Mouse (Mus musculus) hindbrain, postnatal 0 days (tissue): ENCODE data around the gene Tnk2. TPM values are rescaled to one million over a fixed set of nuclear protein-coding genes. Genes with fewer than 3 reads are reported as not detected.

Experiments
- ATAC-seq: fragments of 200-750 bp; cut with Nextera tagmentation; 2 replicates; pipeline ENCODE4 v1.8.0; 2017; ENCODE audit warnings: mild to moderate bottlenecking, moderate TSS enrichment, moderate library complexity
- DNase-seq: peaks from one replicate; pipeline ENCODE4 v3.0.0-alpha.2; 2015; ENCODE audit warnings: low spot score
- H3K27ac ChIP-seq: fragments of 300-500 bp; sonication (generic); 2 replicates; pipeline ENCODE4 v1.5.1; 2014; ENCODE audit warnings: mild to moderate bottlenecking
- H3K27me3 ChIP-seq: fragments of 300-500 bp; sonication (generic); 2 replicates; pipeline ENCODE4 v1.6.1; 2014; ENCODE audit warnings: low read length, mixed read lengths; ENCODE audit not compliant: insufficient read depth
- H3K36me3 ChIP-seq: fragments of 300-500 bp; sonication (generic); 2 replicates; pipeline ENCODE4 v1.6.1; 2014; ENCODE audit warnings: low read length, mixed read lengths; ENCODE audit not compliant: insufficient read depth
- H3K4me1 ChIP-seq: fragments of 300-500 bp; sonication (generic); 2 replicates; pipeline ENCODE4 v1.6.1; 2014; ENCODE audit warnings: antibody characterized with exemption, low read length, mixed read lengths; ENCODE audit not compliant: insufficient read depth
- H3K4me2 ChIP-seq: fragments of 300-500 bp; sonication (generic); 2 replicates; pipeline ENCODE4 v1.6.1; 2014; ENCODE audit warnings: low read depth, mild to moderate bottlenecking, low read length, moderate library complexity, mixed read lengths
- H3K4me3 ChIP-seq: fragments of 300-500 bp; sonication (generic); 2 replicates; pipeline ENCODE4 v1.5.1; 2014; ENCODE audit warnings: low read length
- H3K9ac ChIP-seq: fragments of 300-500 bp; sonication (generic); replicated peaks from 2 replicates; pipeline ENCODE4 v1.6.1; 2014; ENCODE audit warnings: mild to moderate bottlenecking, low read length, moderate library complexity, mixed read lengths
- H3K9me3 ChIP-seq: fragments of 300-500 bp; sonication (generic); 2 replicates; pipeline ENCODE4 v1.6.1; 2016; ENCODE audit warnings: low read length, mixed read lengths
- CTCF ChIP-seq: IDR thresholded peaks from 2 replicates; pipeline ENCODE4 v1.5.1; 2016; ENCODE audit warnings: antibody characterized with exemption, control low read depth, low read depth
- WGBS: fragments of 180-500 bp; shearing (Covaris S2); extraction: QIAGEN DNeasy Blood & Tissue Kit; methylation state at CpG from one replicate; pipeline ENCODE4 v1.1.7; 2014; 5-methylcytosine and 5-hydroxymethylcytosine counted together
- polyA plus RNA-seq: library from polyadenylated mRNA; unstranded; fragments of >200 nt; fragmentation: Nextera tagmentation; extraction: Ambion mirVana; gene quantifications from 2 replicates; pipeline ENCODE4 v1.2.1, GENCODE M21; 2015
- total RNA-seq: library from RNA; depleted of rRNA; stranded (reverse); fragments of >200 nt; gene quantifications from 2 replicates; pipeline ENCODE4 v1.2.3, GENCODE M21; 2014

Tnk2 gene
- total and polyA plus RNA-seq, 2 experiments from 2014 or later, result 18.6 to 90.5 TPM

DNA sequence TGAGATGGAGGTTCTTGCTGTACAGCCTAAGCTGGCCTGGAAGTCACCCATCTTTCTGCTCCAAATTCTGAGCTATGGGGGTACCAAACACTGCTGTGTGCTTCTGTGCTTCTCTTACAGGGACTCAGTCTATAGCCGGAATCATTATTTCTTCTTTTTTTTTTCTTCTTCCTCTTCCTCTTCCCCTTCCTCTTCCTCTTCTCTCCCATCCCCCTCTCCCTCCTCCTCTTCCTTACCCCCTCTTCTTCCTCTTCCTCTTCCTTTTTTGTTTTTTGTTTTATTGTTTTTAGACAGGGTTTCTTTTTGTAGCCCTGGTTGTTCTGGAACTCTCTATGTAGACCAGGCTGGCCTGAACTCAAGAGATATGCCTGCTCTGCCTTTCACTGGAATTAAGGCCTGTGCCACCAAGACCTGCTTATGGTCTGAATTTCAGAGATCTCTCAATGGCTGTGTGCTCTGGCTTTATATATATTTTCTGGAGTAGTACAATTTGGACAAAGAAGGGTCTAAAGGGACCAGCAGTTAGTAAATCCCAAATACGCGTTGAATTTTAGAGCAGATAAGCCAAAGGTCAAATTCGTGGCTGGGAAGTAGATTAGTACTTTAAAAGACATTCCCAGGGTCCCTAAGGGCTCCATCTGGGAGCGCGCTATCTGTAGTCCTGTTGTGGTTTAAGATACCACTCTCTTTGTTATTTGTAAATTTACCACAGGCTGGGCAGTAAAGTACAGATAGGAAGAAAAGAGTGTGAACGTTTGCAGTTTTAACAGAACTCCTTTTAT, 35.9 kb upstream of the Tnk2 start:
- no peak for TF ChIP-seq CTCF
- H3K9ac ChIP-seq, result no peak overlapping the region
- H3K27me3 ChIP-seq, result no peaks in the 10 kb centered on the region
- H3K9me3 ChIP-seq, result no peaks in the 10 kb centered on the region
- peaks cover 8% of the 10 kb centered on the region for H3K4me1 ChIP-seq
- peak overlapping the region; percentile 69; the same call in 1 of the 2 replicates for H3K4me2 ChIP-seq
- no peak for ATAC-seq
- no peaks in the 10 kb centered on the region for H3K36me3 ChIP-seq
- WGBS, result 68% methylated on average over 7 of the region's 7 CpGs
- H3K4me3 ChIP-seq, result no peak overlapping the region
- no peak for DNase-seq
- H3K27ac ChIP-seq, result no peak overlapping the region

DNA sequence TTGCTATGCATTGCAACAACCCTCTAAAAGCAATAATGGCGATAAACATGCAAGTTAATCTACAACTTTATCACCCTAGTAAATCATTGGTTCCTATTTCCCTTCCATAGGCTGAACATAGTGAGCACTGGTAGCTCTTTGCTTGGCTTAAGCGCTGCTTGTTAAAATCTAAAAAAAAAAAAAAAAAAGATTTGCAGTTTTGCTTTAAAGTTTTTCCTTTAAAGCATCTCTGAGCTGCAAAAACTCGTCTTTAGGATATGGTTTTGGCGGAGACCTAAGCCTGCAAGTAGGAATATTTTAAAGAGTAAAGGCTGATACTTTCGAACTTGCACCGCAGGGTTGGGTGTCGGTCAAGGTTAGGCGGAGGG, 35.3 kb upstream of the Tnk2 start:
- Histone ChIP-seq H3K4me2 (peak overlapping the region; percentile 69), H3K9ac (0 out of 2 replicates have a peak overlapping the region, but pooled peaks have one; percentile 75), H3K27ac (peak overlapping the region; percentile 93; the same call in 1 of the 2 replicates), H3K9me3 (no peaks in the 10 kb centered on the region), H3K4me3 (peak overlapping the region; percentile 81), H3K27me3 (no peaks in the 10 kb centered on the region), H3K36me3 (no peaks in the 10 kb centered on the region), H3K4me1 (peaks cover 8% of the 10 kb centered on the region)
- no peak for ATAC-seq
- no peak for DNase-seq
- WGBS, result 10% methylated on average over 8 of the region's 8 CpGs
- no peak for TF ChIP-seq CTCF

DNA sequence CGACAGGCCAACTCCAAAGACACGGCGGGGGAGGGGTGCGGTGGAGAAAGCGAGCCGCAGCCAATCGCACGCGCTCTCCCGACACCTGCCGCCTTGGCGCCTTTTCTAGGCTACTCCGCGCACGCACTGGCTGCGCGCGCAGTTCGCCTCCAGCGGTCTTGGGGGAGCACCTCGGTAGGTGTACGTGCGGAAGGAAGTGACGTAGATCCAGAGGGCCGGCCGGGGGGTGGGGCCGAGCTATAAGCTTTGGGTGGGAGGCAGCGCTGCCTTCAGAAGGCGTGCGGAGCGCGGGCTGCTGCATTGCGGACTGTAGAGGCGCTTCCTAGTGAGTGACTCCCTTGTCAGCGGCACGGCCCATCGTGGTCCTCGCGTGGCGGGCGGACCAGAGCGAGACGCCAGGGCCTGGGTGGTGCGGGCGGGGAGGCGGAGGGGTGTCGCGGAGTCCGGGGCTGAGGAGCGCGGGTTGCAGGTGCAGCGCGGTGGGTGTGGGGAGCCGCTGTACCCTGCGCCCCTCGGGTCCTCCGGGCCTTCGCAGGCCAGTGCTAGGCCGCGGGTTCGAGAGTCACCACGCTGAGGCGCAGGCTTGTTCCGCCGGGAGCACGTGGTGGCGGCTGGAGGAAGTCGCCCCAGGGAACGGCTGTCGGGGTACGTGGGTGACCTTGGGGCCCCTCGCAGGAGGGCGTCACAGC, 34.8 kb upstream of the Tnk2 start, which contains the start of gene Tfrc:
Gene Tfrc (plus strand): TSS at position 209 of the 689 bp plus-strand sequence.
- DNase-seq (peak; percentile 100), ATAC-seq (peak; percentile 98)
- Histone ChIP-seq H3K4me2 (peak within 1 kb of the TSS; percentile 69), H3K9ac (peak within 1 kb of the TSS; percentile 75), H3K4me1 (peaks cover 8% of the 10 kb centered on the region), H3K27me3 (no peaks in the 10 kb centered on the region), H3K9me3 (no peaks in the 10 kb centered on the region), H3K36me3 (no peaks in the 10 kb centered on the region), H3K27ac (peak within 1 kb of the TSS; percentile 93), H3K4me3 (peak within 1 kb of the TSS; percentile 81)
- no peak; the same call in 1 of the 2 replicates for TF ChIP-seq CTCF
- under 1% methylated on average over 73 of the region's 73 CpGs for WGBS

DNA sequence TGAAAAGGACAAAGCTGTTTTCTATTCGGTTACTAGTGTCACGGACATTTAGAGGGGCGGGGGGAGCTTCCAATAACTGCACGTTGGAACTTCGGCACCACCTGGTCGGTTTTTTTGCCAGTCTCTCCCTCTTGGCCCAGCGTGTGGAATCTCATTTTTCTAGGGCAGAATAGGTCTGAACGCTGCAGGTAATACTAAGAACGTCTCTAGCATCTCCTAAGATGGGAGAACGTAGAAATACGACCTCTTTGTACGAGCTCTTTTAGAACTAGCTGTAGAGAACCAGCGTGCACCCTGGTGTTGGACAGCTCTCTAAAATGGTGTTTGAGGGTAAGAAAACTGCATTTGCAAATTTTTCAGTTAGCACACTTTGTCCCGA, 34.3 kb upstream of the Tnk2 start:
- H3K9ac ChIP-seq, result peak overlapping the region; percentile 75
- peak overlapping the region; percentile 69 for H3K4me2 ChIP-seq
- H3K4me1 ChIP-seq, result peaks cover 8% of the 10 kb centered on the region
- DNase-seq (no peak), ATAC-seq (no peak)
- no peaks in the 10 kb centered on the region for H3K9me3 ChIP-seq
- no peak for TF ChIP-seq CTCF
- H3K27ac ChIP-seq, result peak overlapping the region; percentile 93
- 0 out of 2 replicates have a peak, but pooled peaks cover under 1% of the 10 kb centered on the region for H3K36me3 ChIP-seq
- H3K4me3 ChIP-seq, result peak overlapping the region; percentile 81
- WGBS, result under 1% methylated on average over 14 of the region's 14 CpGs
- H3K27me3 ChIP-seq, result no peaks in the 10 kb centered on the region

DNA sequence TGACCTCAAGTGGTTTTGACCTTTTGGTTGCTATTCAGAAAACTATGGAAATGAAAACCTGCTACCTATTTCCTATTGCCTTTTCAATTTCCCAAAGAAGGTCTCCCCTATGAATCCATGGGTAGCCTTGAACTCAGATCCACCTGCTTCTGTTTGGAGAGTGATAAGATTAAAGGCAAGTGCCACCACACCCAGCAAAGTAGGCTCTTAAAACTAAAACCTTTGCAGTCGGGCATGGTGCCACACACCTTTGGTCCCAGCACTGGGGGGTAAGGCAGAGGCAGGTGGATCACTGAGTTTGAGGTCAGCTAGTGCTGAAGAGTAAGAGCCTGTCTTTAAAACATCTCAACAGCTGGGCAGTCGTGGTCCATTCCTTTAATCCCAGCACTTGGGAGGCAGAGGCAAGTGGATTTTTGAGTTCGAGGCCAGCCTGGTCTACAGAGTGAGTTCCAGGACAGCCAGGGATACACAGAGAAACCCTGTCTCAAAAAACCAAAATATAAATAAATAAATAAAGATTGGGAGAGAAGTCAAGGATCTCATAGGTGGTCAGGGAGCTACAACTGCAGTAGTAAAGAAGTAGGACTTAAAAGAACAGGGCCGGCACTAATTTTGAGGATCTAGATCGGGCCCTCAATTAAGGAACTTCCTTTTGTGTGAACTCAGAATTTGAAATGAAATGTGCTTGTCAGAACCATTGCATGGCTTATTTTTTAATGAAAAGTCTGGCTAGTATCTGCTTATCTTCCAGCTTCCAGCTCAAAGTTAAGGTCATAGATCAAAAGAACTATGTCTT, 33.0 kb upstream of the Tnk2 start:
- no peak for TF ChIP-seq CTCF

DNA sequence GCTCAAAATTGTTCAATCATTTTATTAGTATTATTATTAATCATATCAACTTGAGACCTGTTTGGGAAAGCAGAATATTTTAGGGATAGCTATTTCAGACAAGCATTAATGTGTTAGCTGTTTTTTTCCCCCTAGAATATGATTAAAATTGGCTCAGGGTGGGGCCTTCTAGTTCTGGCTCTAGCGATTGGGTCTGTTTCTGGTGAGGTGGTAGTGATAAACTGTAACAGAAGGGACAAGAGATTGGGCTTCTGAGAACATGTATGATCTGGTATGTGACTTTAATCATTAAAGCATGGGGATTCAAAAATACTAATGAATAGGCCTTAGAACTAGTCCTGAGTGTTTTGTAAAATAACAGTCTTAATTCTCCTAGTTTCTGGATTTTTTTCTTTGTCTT, 31.6 kb upstream of the Tnk2 start:
- TF ChIP-seq CTCF, result no peak
- Histone ChIP-seq H3K4me1 (peaks cover 8% of the 10 kb centered on the region), H3K9ac (no peak overlapping the region), H3K36me3 (peaks cover 14% of the 10 kb centered on the region; the same call in 1 of the 2 replicates), H3K9me3 (no peaks in the 10 kb centered on the region), H3K27ac (no peak overlapping the region), H3K4me3 (no peak overlapping the region), H3K4me2 (no peak overlapping the region), H3K27me3 (no peaks in the 10 kb centered on the region)
- no peak for DNase-seq
- 89% methylated on average over 1 of the region's 1 CpGs for WGBS
- no peak for ATAC-seq

More for the DNA sequence above, 33.0 kb upstream of the Tnk2 start:
- H3K9me3 ChIP-seq, result no peaks in the 10 kb centered on the region
- H3K4me2 ChIP-seq, result peak overlapping the region; percentile 69
- H3K4me1 ChIP-seq, result peaks cover 8% of the 10 kb centered on the region
- no peaks in the 10 kb centered on the region for H3K27me3 ChIP-seq
- DNase-seq (no peak), ATAC-seq (no peak)
- H3K36me3 ChIP-seq, result peaks cover 13% of the 10 kb centered on the region; the same call in 1 of the 2 replicates
- peak overlapping the region; percentile 75; the same call in 1 of the 2 replicates for H3K9ac ChIP-seq
- WGBS, result 79% methylated on average over 5 of the region's 5 CpGs
- peak overlapping the region; percentile 81 for H3K4me3 ChIP-seq
- no peak overlapping the region for H3K27ac ChIP-seq
